Mouse (Mus musculus): Measurements from ENCODE around the gene 1700018B08Rik. TPM values are rescaled to one million over a fixed set of nuclear protein-coding genes. Genes with fewer than 3 reads are reported as not detected.

1700018B08Rik gene
- polyA plus RNA-seq, 1 experiment from 2014 or later = not detected

DNA sequence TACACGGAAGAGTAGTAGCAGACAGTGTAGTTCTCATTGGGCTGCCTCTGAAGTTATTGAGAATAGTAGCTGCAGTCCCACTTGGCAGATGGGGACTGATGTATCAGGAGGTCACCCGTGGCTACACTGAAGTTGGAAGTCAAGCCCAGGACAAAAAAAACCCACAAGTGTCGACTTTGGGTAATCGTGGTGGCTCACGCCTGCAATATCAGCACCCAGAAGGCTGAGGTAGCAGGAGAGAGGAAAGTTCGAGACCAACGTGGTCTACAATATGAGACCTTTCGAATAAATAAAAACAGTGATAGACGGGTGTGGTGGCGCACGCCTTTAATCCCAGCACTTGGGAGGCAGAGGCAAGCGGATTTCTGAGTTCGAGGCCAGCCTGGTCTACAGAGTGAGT, 40.6 kb upstream of the 1700018B08Rik start:
- Histone ChIP-seq H3K4me3 (ENCODE audit: low read depth, low read length) (peak overlapping the region; percentile 55), H3K36me3 (ENCODE audit: control insufficient read depth, insufficient read depth, low read length) (no peaks in the 10 kb centered on the region), H3K9me3 (ENCODE audit: control insufficient read depth, low read length) (no peaks in the 10 kb centered on the region), H3K9ac (ENCODE audit: low read length) (no peak overlapping the region), H3K4me2 (ENCODE audit: low read depth, severe bottlenecking) (peak overlapping the region; percentile 62), H3K27me3 (ENCODE audit: control insufficient read depth, insufficient read depth, low read length) (no peaks in the 10 kb centered on the region), H3K4me1 (ENCODE audit: control insufficient read depth, insufficient read depth, low read length) (peaks cover under 1% of the 10 kb centered on the region; the same call in 1 of the 2 replicates), H3K27ac (replicated peaks; ENCODE audit: low read depth, low read length) (no peak overlapping the region)
- ATAC-seq (ENCODE audit: insufficient number of reproducible peaks, low FRiP score, low TSS enrichment, low read depth) = no peak
- WGBS = 48% methylated on average over 12 of the region's 13 CpGs
- no peak for DNase-seq (ENCODE audit: low spot score)

DNA sequence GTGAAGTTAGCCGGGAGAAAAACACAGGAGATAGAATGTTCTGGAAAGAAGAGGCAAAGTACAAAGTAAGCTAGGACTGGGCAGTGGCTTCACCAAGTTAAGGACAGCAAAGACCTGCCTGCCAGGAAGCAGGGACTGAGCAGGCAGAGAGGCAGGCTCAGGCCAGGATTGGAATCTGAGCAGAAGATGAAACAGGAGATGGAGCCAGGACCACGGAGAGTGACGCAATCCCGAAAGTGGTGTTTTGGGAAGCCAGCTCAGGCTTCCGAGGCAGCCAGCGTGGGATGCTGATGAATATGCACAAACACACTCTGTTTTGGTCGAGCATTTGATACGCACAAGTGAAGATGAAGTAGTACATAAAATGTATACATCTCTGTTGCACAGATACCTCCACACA, 39.5 kb upstream of the 1700018B08Rik start:
- no peaks in the 10 kb centered on the region for H3K9me3 ChIP-seq (ENCODE audit: control insufficient read depth, low read length)
- H3K27me3 ChIP-seq (ENCODE audit: control insufficient read depth, insufficient read depth, low read length) = no peaks in the 10 kb centered on the region
- H3K4me3 ChIP-seq (ENCODE audit: low read depth, low read length) = no peak overlapping the region
- no peak overlapping the region for H3K27ac ChIP-seq (replicated peaks; ENCODE audit: low read depth, low read length)
- no peaks in the 10 kb centered on the region for H3K36me3 ChIP-seq (ENCODE audit: control insufficient read depth, insufficient read depth, low read length)
- WGBS = 59% methylated on average over 8 of the region's 8 CpGs
- ATAC-seq (ENCODE audit: insufficient number of reproducible peaks, low FRiP score, low TSS enrichment, low read depth) (no peak), DNase-seq (ENCODE audit: low spot score) (no peak)
- H3K4me2 ChIP-seq (ENCODE audit: low read depth, severe bottlenecking) = no peak overlapping the region
- no peaks in the 10 kb centered on the region for H3K4me1 ChIP-seq (ENCODE audit: control insufficient read depth, insufficient read depth, low read length)
- no peak overlapping the region for H3K9ac ChIP-seq (ENCODE audit: low read length)

DNA sequence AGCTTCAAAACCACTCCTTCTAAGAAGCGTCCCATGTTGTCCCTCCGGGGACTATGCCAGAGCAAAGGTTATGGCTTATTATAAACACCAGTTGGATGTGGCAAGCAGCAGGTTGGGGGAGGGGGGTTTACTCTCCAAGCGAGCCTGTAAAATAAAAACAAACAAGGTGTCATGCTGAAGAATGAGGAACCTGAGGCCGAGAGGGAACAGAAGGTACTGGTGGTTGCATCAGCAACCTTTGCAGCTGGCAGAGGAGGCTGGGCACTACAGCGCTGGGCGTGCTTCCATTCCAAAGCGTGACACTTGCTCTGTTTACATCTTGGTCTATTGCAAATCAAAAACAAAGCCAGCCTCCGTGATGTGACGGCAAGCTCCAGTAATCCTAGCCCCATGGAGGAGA, 36.3 kb upstream of the 1700018B08Rik start:
- H3K27me3 ChIP-seq (ENCODE audit: control insufficient read depth, insufficient read depth, low read length) = no peaks in the 10 kb centered on the region

GRCm38 (mm10) chr8:121578676-121579451, 34.7 kb upstream of the 1700018B08Rik start, which contains the start of gene Fbxo31:
Gene Fbxo31 (minus strand): TSS chr8:121578806.
- peak within 1 kb of the TSS; percentile 57 for H3K4me2 ChIP-seq (ENCODE audit: low read depth, severe bottlenecking)
- DNase-seq (ENCODE audit: low spot score) (peak; percentile 97), ATAC-seq (ENCODE audit: insufficient number of reproducible peaks, low FRiP score, low TSS enrichment, low read depth) (peak; percentile 89)
- peaks cover 14% of the 10 kb centered on the region for H3K4me1 ChIP-seq (ENCODE audit: control insufficient read depth, insufficient read depth, low read length)
- no peaks in the 10 kb centered on the region for H3K27me3 ChIP-seq (ENCODE audit: control insufficient read depth, insufficient read depth, low read length)
- no peaks in the 10 kb centered on the region for H3K9me3 ChIP-seq (ENCODE audit: control insufficient read depth, low read length)
- H3K4me3 ChIP-seq (ENCODE audit: low read depth, low read length) = peak within 1 kb of the TSS; percentile 80
- 0 out of 2 replicates have a peak within 1 kb of the TSS, but pooled peaks have one; percentile 21 for H3K27ac ChIP-seq (replicated peaks; ENCODE audit: low read depth, low read length)
- H3K9ac ChIP-seq (ENCODE audit: low read length) = peak within 1 kb of the TSS; percentile 82
- H3K36me3 ChIP-seq (ENCODE audit: control insufficient read depth, insufficient read depth, low read length) = no peaks in the 10 kb centered on the region
- WGBS = under 1% methylated on average over 54 of the region's 63 CpGs

More for the DNA sequence above, 36.3 kb upstream of the 1700018B08Rik start:
- H3K36me3 ChIP-seq (ENCODE audit: control insufficient read depth, insufficient read depth, low read length) = no peaks in the 10 kb centered on the region
- DNase-seq (ENCODE audit: low spot score) = no peak
- no peak for ATAC-seq (ENCODE audit: insufficient number of reproducible peaks, low FRiP score, low TSS enrichment, low read depth)
- peaks cover 14% of the 10 kb centered on the region for H3K4me1 ChIP-seq (ENCODE audit: control insufficient read depth, insufficient read depth, low read length)
- no peak overlapping the region for H3K4me3 ChIP-seq (ENCODE audit: low read depth, low read length)
- no peak overlapping the region for H3K9ac ChIP-seq (ENCODE audit: low read length)
- no peak overlapping the region for H3K4me2 ChIP-seq (ENCODE audit: low read depth, severe bottlenecking)
- WGBS = 12% methylated on average over 9 of the region's 9 CpGs
- H3K27ac ChIP-seq (replicated peaks; ENCODE audit: low read depth, low read length) = no peak overlapping the region
- no peaks in the 10 kb centered on the region for H3K9me3 ChIP-seq (ENCODE audit: control insufficient read depth, low read length)

- H3K4me3 ChIP-seq (ENCODE audit: low read depth, low read length) = peak overlapping the region; percentile 80
- H3K9me3 ChIP-seq (ENCODE audit: control insufficient read depth, low read length) = no peaks in the 10 kb centered on the region
- H3K4me1 ChIP-seq (ENCODE audit: control insufficient read depth, insufficient read depth, low read length) = peaks cover 14% of the 10 kb centered on the region
- H3K27ac ChIP-seq (replicated peaks; ENCODE audit: low read depth, low read length) = 0 out of 2 replicates have a peak overlapping the region, but pooled peaks have one; percentile 21
- peak overlapping the region; percentile 57 for H3K4me2 ChIP-seq (ENCODE audit: low read depth, severe bottlenecking)
- peak overlapping the region; percentile 82 for H3K9ac ChIP-seq (ENCODE audit: low read length)
- 3% methylated on average over 44 of the region's 44 CpGs for WGBS
- H3K36me3 ChIP-seq (ENCODE audit: control insufficient read depth, insufficient read depth, low read length) = no peaks in the 10 kb centered on the region
- peak; percentile 72 for ATAC-seq (ENCODE audit: insufficient number of reproducible peaks, low FRiP score, low TSS enrichment, low read depth)
- no peak for DNase-seq (ENCODE audit: low spot score)
- H3K27me3 ChIP-seq (ENCODE audit: control insufficient read depth, insufficient read depth, low read length) = no peaks in the 10 kb centered on the region
Measured at GRCm38 (mm10) chr8:121577751-121578675, 33.9 kb upstream of the 1700018B08Rik start.

DNA sequence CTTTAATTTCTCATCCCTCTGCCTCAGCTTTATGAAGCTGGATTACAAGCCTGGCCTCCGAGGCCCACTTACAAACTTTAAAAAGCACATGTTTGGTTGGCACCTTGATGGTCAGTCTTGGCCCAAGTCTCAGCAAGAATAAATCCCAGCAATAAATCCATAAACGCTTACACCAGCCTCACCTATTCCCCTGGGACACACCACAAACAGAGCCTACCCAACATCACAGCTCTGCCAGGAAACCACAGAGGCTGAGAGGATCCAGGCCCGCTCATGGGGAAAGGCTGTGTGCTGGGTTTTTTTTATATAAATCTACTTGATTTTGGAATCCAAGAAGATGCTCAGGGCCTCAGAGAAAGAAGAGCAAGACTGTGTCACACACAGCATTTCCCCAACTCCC, 31.5 kb upstream of the 1700018B08Rik start:
- H3K9ac ChIP-seq (ENCODE audit: low read length) = no peak overlapping the region
- no peak for ATAC-seq (ENCODE audit: insufficient number of reproducible peaks, low FRiP score, low TSS enrichment, low read depth)
- no peaks in the 10 kb centered on the region for H3K9me3 ChIP-seq (ENCODE audit: control insufficient read depth, low read length)
- DNase-seq (ENCODE audit: low spot score) = no peak
- H3K27me3 ChIP-seq (ENCODE audit: control insufficient read depth, insufficient read depth, low read length) = no peaks in the 10 kb centered on the region
- 69% methylated on average over 3 of the region's 3 CpGs for WGBS
- H3K4me1 ChIP-seq (ENCODE audit: control insufficient read depth, insufficient read depth, low read length) = peaks cover 14% of the 10 kb centered on the region
- H3K4me2 ChIP-seq (ENCODE audit: low read depth, severe bottlenecking) = no peak overlapping the region
- no peaks in the 10 kb centered on the region for H3K36me3 ChIP-seq (ENCODE audit: control insufficient read depth, insufficient read depth, low read length)
- no peak overlapping the region for H3K4me3 ChIP-seq (ENCODE audit: low read depth, low read length)
- no peak overlapping the region for H3K27ac ChIP-seq (replicated peaks; ENCODE audit: low read depth, low read length)

- no peaks in the 10 kb centered on the region for H3K9me3 ChIP-seq (ENCODE audit: control insufficient read depth, low read length)
- no peak overlapping the region for H3K4me2 ChIP-seq (ENCODE audit: low read depth, severe bottlenecking)
- no peaks in the 10 kb centered on the region for H3K27me3 ChIP-seq (ENCODE audit: control insufficient read depth, insufficient read depth, low read length)
- 48% methylated on average over 3 of the region's 3 CpGs for WGBS
- no peak overlapping the region for H3K27ac ChIP-seq (replicated peaks; ENCODE audit: low read depth, low read length)
- H3K36me3 ChIP-seq (ENCODE audit: control insufficient read depth, insufficient read depth, low read length) = no peaks in the 10 kb centered on the region
- peaks cover 14% of the 10 kb centered on the region for H3K4me1 ChIP-seq (ENCODE audit: control insufficient read depth, insufficient read depth, low read length)
- ATAC-seq (ENCODE audit: insufficient number of reproducible peaks, low FRiP score, low TSS enrichment, low read depth) = no peak
- no peak for DNase-seq (ENCODE audit: low spot score)
- H3K9ac ChIP-seq (ENCODE audit: low read length) = no peak overlapping the region
- H3K4me3 ChIP-seq (ENCODE audit: low read depth, low read length) = no peak overlapping the region
Measured at GRCm38 (mm10) chr8:121573275-121573674, 29.2 kb upstream of the 1700018B08Rik start.

DNA sequence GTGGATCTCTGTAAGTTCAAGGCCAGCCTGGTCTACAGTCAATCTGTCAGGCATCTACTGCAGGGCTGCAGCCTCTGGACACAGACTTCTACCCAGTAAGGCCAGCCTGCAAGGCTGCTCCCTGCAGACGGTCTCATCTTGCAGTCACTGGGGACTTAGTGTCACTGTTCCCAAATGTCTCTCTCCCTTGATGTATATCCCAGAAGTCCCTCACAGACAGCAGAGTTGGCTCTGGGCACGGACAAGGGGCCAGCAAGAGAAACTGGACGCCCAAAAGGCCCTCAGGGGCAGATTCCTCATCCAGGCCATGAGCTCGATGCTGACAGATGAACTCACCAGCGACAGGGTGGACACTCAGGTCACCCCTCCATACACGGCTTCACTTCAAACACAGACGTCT, 28.0 kb upstream of the 1700018B08Rik start:
- Histone ChIP-seq H3K36me3 (ENCODE audit: control insufficient read depth, insufficient read depth, low read length) (no peaks in the 10 kb centered on the region), H3K4me2 (ENCODE audit: low read depth, severe bottlenecking) (no peak overlapping the region), H3K27me3 (ENCODE audit: control insufficient read depth, insufficient read depth, low read length) (no peaks in the 10 kb centered on the region), H3K4me3 (ENCODE audit: low read depth, low read length) (no peak overlapping the region), H3K9ac (ENCODE audit: low read length) (no peak overlapping the region), H3K4me1 (ENCODE audit: control insufficient read depth, insufficient read depth, low read length) (peaks cover 6% of the 10 kb centered on the region), H3K27ac (replicated peaks; ENCODE audit: low read depth, low read length) (no peak overlapping the region), H3K9me3 (ENCODE audit: control insufficient read depth, low read length) (no peaks in the 10 kb centered on the region)
- 76% methylated on average over 7 of the region's 7 CpGs for WGBS
- DNase-seq (ENCODE audit: low spot score) = no peak
- ATAC-seq (ENCODE audit: insufficient number of reproducible peaks, low FRiP score, low TSS enrichment, low read depth) = no peak

Measured in limb, embryonic 11.5 days (tissue).